Mouse (Mus musculus) adrenal gland, adult 2 months (tissue): ENCODE measurements around the gene Prdm16. TPM values are rescaled to one million over a fixed set of nuclear protein-coding genes. Genes with fewer than 3 reads are reported as not detected.

Experiments
- DNase-seq: peaks from one replicate; pipeline ENCODE4 v3.0.0; 2021
- polyA plus RNA-seq: library from polyadenylated mRNA; depleted of rRNA; stranded (reverse); fragments of >200 nt; gene quantifications from 2 replicates; pipeline ENCODE4 v1.2.3, GENCODE M21; 2012
- total RNA-seq, 2 experiments: library from RNA; stranded (reverse); gene quantifications; 2 replicates each; pipeline ENCODE4 v1.2.3; 2021

The Prdm16 gene
- total and polyA plus RNA-seq, 3 experiments, result 5.4 to 10.6 (median 7.2) TPM

DNA sequence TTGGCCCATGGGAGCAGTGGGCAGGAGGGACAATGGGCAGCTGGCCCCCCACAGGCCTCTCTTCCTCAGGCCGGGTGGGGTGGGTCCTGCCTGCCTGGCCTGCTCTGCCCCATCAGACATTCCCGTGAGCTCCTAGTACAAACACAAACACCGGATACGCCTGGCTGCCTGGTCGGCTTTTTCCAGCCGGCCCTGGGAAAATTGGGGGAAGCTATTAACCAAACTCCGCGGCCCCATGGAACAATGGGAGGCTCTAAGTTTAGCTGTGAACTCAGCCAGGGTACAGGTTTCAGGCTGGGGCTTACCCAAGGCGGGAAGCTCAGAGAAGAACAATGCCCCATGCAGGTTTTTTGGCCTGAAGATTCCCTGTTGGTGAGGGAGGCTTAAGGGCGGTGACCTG, 300.0 kb downstream of the Prdm16 start:
- no peak for DNase-seq

DNA sequence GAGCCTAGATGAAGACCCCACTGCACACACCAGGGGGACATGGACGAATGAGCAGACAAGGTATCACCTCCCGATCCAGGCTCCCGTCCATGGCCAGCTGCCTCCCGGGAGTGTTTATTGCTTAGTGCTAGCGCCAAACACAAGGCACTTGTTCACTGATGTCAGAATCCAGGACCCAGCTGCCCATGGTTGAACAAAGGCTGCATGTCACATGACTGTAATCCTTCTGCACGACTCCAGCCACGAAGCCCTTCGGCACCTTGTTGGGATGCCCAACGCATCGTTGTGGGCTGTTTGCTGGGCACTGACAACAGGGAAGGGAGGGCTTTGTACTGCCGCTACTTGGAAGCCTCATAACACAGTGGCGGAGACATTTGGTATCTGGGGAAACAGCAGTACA, 300.9 kb downstream of the Prdm16 start, which contains the start of gene B230104I21Rik:
TSS of gene B230104I21Rik (plus strand) at position 367 of the 400 bp plus-strand sequence.
- no peak for DNase-seq

DNA sequence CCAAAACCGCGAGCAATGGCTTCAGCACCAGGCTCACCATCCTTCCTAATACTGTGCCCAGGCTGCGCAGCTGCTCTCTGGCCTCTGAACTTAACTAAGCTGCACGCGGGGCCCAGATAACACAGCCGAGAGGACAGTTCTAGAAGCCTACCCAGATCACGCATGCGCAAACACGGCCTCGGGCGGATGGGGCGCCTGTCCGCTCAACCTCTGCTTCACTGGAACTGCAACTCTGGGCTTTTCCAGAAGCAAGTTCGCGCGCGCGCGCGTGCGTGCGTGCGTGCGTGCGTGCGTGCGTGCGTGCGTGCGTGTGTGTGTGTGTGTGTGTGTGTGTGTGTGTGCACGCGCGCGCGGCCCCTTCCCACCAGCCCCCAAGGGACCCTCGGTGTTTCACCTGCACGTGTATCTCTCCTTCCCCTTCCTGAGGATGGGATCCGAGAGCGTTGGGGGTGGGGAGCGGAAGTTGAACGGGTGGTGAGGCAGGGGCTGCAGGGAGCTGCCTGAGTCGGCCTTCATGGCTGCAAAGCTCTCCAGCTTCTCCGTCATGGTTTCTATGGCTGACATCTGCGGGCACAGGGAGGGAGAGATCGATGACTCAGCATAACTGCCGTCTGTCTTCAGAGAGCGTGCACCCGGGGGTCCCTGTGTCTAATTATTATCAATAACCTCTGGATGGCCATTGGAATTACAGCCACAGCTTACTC, 301.8 kb downstream of the Prdm16 start:
- peak; percentile 30 for DNase-seq

DNA sequence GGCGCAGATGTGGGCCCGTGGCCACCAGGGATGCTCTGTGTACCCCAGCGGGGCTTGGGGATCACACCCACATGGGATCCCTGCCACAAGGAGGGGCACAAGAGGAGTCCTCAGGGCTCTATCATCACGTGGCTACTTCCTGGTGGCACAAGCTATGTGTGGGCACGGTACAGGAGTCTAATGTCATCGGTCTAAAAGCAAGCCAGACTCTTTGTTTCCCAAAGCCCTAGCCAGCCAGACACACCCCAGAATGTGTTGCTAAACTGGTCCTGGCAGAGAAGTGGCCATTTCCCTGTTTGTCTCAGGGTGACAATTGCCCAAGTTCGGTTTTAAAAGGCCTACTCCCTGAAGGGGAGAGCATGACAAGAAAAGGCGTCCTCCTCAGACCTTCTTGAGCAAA, 303.4 kb downstream of the Prdm16 start:
- DNase-seq, result peak; percentile 15

DNA sequence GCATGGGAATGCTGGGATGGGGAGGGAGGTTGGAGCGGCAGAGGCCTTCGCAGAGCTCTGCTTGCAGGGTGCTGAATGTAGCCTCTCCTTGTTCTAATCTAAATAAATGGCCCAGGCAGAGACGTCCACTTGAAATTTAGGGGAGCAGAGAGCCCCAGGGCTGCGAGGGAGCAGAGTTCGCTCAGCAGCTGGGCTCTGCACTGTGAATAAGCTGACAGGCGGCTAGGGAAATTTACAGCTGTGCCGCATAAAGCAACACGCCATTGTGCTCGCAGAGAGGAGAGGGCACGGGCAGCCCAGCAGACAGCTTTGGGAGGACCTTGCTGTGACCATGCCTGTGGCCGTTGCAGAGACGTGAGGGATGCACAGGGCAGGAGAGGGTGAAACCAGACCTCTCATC, 305.4 kb downstream of the Prdm16 start:
- DNase-seq, result no peak

DNA sequence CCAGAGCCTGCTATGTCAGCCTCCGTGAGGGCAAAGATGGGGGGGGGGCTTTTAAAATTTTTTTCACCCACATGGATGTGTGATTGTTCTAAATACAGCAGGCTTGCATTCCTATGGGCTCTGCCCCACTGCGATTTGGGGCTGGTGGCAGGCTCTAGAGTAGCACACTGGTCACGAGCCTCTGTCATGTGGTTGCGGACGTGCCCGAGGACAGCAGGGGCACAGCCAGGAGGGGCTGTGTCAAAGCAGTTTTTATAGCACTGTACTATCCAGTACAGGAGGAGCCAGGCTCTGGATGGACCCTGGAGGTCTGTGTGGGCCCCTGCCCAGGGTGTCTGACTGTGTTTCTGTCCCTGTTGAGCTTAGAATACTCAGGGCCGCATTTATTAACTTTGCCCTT, 306.7 kb downstream of the Prdm16 start:
- DNase-seq, result no peak

DNA sequence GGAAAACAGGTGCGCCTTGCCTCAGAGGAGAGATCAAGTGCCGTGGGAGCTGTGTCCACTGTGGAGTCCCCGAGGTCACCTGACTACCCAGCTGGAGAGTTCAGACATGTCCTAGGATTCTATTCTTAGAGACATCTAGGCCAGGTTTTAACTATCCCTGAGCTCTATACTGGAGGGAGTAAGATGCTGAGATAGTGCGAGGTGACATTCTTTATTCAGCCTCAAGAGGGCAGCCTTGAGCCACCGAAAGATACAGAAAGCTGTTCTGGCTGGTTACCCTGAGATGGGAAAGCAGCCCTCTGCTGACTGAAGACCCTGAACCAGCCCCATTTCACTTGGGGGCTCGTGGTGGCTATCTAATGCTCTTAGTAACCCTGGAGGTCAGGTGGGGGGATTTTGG, 307.8 kb downstream of the Prdm16 start:
- peak; percentile 50 for DNase-seq

DNA sequence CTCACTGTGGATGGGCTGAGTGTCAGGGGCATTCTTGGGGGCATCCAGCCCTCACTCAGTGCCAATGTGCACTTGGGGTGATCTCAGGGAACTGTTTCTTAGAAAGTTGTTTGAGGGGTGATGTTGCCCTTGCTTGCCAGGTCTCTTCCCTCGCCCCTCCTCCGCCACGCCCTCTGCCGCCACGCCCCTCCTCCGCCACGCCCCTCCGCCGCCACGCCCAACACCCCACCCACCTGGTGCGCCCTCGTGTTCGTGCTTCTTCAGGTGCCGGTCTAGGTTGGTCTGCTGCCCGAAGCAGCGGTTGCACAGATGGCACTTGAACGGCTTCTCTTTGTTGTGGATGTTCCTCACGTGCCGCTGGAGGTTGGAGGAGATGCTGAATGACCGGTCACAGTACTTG, 308.2 kb downstream of the Prdm16 start:
- DNase-seq, result no peak

DNA sequence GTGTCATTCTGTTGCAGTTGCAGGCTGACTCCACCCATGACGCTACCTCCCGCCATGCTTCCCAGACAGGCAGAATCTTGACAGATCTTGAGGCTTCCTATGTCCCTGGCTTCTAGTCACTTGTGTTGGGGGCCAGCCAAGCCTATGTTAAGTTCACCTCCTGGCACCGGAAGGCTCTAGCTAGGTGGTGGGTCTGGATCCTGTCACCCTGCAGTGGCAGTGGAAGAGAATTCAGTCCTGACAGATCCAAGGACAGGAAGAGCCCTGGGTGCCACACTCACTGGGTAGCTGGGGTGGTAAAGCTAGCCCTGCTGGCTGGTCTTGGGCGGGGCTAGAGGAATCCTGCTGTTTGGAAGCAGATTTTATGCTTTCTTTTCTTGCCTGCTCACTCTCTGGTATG, 311.3 kb downstream of the Prdm16 start:
- DNase-seq, result no peak

DNA sequence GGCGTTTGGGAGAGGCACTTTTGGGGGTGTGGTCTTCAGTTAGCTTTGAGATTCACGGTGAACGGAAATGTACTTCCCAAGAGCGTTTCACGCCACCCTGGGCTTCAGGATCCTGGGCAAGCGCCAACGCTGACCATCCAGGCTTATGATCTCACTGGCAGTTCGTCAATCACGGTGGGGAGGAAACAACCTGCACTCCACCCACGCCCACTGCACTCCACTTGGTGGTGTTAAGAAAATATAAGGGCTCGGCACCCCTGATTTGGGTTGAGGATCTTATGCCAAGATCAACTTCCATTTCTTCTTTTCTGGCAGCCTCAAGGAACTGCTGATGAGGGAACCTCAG, 323.1 kb downstream of the Prdm16 start:
- no peak for DNase-seq

DNA sequence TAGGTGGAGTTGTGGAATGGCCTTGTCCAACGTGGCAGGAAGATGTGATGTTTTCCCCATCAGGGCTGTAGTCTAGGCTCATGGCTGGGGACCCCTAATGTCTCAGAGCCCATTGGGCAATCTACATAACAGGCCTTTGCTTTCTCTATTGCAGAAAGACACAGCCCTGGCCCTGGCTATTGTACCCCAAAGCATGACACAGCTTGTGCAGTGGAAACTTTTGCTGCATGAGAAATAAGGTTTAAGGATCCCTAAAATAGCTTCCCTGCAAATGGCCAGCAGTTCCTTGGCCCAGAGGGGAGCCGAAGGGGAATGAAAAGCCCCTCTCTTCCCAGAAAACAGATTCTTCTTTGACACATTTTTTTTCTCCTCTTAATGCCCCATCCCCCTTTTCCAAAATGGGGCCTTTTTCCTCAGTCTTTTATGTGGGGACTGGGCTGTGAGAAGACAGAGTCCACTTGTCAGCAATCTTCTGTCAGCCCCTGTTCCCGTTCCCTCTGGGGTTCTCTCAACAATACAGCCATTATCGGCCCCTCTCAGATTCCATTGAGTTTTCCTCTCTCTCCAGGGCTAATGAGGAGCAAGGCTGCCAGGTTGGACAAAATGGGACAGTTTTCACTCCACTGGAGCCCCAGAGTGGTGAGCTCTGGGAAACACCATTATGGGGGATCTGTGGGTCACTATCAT, 323.6 kb downstream of the Prdm16 start:
- no peak for DNase-seq

DNA sequence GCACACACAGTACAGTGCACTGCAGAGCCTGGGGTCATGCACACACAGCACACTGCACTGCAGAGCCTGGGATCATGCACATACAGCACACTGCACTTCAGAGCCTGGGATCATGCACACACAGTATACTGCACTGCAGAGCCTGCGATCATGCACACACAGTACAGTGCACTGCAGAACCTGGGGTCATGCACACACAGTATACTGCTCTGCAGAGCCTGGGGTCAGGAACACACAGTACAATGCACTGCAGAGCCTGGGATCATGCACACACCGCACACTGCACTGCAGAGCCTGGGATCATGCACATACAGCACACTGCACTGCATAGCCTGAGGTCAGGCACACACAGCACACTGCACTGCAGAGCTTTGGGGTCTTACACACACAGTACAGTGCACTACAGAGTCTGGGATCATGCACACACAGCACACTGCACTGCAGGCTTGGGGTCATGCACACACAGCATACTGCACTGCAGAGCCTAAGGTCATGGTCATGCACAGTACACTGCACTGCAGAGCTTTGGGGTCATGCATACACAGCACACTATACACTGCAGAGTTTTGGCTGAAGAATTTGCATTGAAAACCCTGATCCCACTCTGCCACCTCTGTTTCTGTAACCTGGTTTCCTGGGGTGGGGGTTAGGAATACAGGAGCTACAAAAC, 324.4 kb downstream of the Prdm16 start:
- no peak for DNase-seq

DNA sequence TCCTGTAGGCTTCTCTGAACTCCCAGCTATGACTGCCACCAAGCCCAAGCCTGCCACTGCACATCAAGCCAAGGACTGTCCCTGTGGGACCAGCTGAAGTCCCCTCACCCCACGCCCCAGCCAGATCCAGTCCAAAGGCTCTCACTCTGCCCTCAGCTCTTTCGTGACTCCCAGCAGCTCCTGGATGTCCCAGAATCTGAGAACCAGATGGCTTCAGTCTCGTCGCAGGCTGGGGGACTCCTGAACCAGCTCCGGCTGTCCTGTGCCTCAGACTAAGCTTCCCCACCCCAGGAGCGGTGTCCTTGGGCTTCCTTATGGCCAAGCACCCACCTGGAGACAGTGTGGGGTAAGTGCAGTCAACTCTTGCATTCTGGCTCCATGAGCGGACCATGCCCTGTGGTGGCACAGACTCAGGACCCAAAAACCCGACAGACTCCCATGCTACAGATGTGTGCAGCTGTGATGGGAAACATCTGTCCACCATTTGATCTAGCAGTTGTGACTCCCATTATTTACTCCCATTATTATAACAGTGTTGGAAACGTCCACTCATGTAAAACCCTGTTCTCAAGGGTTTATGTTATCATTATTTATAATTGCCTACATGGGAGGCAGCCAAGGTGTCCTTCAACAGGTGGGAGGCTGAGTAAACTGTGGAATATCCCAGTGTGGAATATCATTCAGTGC, 326.0 kb downstream of the Prdm16 start:
- no peak for DNase-seq

DNA sequence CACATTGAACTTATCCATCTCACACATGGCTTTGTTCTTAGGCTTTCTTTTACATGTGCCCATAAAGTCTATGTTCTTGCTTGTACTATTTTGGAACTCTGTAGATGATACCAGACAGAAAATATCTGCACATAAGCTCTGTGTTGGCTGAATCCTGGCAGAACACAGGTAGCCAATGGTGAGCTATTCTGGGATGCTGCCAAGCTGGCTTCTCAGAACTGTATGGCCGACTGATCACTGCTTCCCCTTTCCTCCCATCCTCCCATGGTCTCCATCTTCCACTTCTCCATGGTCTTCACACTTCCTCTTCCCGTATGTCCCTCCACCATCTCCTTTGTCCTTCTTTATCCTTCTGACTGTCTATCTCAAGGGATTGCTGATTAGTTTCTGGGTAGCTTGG, 327.5 kb downstream of the Prdm16 start:
- DNase-seq, result no peak

DNA sequence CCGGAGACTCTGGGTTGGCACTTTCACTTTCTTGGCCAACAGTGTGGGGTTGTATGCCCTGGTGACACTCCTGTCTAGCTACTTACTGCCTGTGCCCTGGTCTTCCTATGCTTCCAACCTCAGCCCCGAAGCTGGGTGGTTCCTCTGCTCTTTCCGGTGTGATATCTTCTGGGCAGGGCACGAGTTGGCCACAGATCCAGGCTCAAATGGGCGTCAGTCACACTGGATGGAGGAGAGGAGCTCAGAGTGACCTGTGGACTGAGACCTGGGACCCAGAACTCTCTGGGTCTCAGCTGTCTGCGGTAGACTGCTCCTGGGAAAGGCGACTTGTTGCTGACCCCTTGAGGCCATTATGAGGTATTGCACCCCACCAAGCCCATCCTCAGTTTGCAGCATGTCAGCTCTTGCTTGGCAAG, 335.2 kb downstream of the Prdm16 start, which contains the start of gene Arhgef16:
TSS of gene Arhgef16 (minus strand) at position 211 of the 416 bp plus-strand sequence.
- DNase-seq, result peak; percentile 18

DNA sequence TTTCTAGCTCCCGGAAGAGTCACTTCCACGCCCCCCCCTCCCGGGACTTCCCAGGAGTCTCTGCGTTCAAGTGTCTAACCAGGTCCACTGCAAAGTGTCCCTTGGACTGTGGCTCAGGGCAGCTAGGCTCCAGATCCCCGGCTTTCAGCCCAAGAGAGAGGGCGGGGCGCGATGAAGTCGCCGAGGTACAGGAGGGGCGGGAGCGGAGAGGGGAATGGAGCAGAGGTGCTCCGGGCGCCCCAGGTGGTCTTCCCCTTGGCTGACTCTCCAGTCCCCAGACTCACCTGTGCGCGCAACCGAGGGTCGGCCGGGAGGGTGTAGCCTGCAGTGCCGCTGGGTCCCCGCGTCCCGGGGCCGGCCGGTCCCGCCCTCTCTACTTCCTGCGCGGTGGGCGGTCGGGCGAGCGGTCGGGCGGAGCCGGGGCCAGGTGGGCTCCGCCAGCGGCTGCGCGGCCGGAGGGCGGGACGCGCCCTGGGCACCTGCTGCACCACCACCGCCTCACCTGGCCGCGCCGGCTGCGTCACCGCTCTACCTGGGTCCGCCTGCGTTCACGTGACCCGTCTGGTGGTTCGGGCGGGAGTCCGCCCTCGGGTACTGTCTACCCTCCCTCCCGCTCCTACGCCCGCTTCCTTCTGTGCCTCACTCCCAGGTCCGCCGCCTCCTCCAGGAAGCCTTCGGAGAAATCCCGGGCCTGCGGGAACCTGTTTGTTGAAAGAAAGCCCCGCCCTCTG, 337.0 kb downstream of the Prdm16 start:
- no peak for DNase-seq

DNA sequence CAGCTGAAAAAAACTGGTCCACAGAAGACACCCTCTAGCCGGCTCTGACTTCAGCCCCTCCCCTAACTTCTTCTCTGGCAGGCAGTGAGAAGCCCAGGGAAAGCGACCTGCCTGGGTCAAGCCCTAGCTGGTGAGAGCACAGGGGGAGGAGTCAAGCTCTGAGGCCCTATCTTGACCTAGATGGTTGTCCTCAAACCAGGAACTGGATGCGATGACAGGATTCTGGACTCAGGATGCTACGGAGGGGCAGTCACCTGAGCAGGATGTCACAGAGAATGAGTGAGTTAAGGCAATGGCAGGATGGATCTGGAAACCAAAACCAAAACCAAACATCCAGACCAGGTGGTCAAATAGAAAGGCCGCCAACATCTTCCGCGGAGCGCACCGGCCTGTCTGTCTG, 338.9 kb downstream of the Prdm16 start:
- no peak for DNase-seq

DNA sequence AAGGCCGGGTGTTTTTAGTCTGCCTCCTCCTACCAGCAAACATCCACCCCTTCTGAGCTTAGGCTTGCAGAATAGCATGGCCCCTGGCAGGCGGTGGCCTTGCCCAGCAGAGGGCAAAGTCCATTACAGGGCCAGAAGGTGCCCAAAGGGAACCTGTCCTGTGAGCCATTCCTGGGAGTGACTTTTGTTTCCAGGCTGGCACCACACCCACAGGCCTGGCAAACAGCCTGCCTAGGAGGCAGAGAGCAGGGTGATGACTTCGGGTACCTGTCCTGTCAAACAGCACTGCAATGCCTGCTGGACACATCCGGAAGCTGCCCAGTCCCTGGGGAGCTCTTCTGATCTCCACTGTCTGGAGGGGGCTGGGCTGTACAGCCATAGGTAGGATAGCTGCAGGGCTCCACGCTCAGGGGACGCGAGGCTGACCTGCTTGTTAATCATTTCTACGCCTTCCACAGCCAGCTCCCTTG, 342.4 kb downstream of the Prdm16 start:
- peak; percentile 14 for DNase-seq

DNA sequence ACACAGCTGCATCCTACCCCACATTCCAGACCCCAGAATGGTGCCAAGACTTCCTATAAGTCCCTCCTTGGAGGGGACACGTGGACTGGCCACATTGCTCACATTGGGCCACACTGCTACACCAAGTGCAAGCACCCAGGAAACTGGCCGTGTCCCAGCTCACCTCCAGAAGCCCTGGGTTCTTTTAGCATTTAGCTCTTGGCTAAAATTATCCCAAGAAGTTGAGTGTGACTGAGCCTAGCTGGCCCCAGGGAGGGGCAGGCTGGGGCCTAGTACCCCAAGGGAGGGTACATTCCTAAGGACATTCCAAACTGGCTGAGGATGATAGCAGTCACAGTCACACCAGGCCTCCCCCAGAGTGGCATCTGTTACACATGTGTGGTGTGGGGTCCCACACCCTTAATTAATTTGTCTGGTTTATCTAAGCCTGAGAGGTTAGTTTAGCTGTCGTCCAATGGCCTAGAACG, 342.9 kb downstream of the Prdm16 start:
- DNase-seq, result no peak

DNA sequence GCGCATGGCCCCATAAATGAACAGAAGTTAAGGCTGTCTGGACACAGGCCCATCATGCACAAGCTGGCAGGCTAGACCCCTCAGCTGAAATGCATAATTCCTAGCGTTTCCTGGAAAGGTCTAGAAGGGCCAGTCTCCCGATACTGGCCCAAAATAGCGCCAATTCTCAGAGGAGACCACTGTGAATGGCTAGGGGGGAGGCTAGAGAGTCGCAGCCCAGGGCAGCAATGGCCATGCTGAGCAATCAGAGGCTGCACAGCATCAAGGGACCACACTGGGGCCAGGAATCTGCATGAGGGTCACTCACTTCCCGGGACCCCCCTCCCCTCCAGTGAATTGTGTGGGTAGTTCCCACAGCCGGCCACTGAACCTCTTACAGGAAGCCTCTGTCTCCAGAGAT, 353.0 kb downstream of the Prdm16 start:
- no peak for DNase-seq

DNA sequence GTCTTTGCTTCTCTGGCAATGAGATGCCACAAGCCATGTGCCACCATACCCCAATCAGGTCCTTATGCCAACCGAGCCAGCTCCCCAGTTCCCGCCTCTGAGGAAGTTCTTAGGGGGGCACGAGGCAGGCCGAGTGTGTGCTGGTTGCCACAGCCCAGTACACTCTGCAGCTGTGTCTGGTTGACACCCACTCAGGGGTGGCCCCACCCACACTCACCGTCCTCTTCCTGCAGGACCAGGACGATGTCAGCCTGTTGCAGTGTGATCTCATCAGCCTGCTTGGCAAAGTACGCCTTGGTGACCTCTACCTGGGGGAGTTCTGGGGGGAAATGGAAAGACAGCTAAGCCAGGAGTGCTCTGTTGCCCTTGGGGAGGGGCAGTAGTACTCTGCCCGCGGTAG, 357.2 kb downstream of the Prdm16 start:
- DNase-seq, result no peak

DNA sequence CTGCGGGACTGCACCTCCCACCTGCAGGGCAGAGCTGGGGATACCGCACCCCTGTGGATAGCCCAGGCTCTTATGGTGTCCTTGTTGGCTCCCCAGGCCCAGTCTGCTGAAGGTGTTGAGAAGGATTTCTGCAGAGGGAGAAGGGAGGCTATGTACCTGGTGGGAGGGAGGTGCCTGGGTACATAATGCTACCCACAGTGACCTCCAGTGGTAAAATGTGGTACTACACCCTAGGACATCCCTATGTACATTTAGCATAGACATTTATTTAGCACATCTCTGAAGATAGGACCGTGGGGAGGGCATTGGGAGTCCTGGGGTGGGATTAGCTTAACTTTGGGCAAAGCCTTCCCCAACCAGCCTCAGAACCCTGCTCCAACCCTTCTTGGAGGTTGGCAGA, 363.7 kb downstream of the Prdm16 start:
- DNase-seq, result no peak
